Mouse (Mus musculus): ENCODE measurements around the gene Slc17a4.

The Slc17a4 gene

DNA sequence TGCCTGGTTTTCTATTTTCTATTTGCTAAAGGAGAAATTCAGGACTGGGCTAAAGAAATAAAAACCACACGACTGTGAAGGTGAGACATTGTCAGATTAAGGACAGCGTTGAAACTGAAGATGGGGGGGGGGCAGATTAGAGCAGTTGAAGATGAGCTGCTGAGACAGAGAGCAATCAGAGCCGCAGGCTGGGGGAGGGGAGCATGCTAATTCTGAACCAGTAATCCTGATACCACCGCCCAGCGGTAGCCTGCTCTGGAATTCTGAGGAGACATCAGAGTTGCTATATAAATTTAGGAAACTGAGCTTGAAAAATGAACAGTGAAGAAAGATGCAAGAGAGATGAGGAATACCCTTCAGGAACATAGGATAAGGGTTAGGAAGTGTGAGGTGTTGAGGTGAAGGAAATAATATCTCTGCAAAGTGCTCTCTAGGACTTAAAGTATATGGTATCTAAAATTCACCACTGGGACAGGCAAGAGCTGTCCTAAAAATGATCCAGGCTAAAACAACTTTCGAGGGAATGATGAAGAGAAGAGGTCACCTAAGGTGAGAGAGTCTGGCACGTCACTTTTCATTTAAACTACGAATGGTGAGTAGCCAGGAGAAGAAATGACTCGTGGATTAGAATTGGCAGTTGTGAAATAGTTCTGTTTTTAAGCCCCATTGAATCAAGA lies 22.1 kb downstream of the Slc17a4 start:
- DNase-seq (ENCODE audit: low read depth) = no peak

DNA sequence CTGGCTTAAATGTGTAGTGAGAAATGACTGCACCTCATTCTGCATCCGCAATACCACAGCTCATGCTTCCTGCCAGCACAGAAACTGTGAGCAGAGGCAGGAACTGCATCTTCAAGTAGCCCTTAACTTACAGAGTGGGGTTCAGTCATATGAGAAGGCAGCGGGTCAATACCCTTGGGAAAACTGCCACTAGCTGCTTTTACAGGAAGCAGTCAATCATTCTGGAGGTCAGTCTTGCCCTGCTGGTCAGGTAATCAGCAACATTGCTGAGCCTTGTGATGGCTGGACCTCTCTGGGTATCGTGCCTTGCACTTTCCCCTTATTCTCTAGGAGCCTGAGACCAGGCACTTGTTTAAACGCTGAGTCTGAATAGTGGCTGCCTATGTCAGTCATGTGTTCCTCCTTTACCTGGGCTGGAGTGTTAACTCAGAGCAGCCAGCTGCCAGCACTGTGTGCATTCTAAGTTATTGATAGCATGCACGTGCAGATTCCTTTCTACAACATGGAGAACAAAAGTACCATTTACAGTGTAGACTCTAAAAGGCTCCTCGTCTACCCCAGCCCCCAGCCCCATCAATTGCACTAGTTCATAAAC lies 25.7 kb downstream of the Slc17a4 start:
- DNase-seq (ENCODE audit: low read depth) = no peak

DNA sequence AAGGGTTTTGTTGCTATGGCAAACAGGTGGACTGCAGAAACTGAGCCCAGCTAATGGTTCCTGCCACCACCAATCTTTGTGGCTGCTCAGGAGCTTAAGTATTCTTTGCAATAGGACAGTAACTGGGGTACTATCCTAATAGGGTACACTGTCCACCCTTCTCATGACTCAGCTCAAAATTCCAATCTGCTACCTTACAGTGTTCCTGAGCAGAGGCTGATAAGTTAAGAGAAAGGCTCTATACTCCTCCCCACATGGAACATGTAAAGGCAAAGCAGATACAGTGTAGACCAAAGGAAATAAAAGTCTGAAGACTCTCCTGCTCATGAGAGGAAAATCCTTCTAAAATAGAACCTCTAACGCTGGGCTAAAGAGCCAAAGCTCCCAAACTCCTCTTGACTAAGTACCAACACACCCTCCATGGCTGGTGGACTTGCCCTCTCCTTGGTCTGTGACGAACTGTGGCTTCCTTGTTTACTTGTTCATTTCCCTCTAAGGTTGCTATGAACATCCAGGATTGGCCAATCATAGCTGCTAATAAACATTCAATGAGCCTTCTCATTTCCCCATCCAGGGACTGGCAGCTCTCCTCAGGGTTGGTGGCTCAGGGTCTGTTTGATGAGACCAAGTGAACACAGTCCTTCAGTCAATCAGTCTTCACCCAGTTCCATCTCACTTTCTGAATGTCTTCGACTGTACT lies 27.6 kb downstream of the Slc17a4 start:
- DNase-seq (ENCODE audit: low read depth) = no peak

GRCm38 (mm10) chr13:23885540-23885939 lies 29.3 kb downstream of the Slc17a4 start:
- peak; percentile 20 for DNase-seq (ENCODE audit: low read depth)

- no peak for DNase-seq (ENCODE audit: low read depth)
Observed at GRCm38 (mm10) chr13:23879636-23880035, 35.2 kb downstream of the Slc17a4 start.

GRCm38 (mm10) chr13:23879106-23879505 lies 35.7 kb downstream of the Slc17a4 start:
- DNase-seq (ENCODE audit: low read depth) = no peak

GRCm38 (mm10) chr13:23873141-23873540 lies 41.7 kb downstream of the Slc17a4 start:
- DNase-seq (ENCODE audit: low read depth) = no peak

DNA sequence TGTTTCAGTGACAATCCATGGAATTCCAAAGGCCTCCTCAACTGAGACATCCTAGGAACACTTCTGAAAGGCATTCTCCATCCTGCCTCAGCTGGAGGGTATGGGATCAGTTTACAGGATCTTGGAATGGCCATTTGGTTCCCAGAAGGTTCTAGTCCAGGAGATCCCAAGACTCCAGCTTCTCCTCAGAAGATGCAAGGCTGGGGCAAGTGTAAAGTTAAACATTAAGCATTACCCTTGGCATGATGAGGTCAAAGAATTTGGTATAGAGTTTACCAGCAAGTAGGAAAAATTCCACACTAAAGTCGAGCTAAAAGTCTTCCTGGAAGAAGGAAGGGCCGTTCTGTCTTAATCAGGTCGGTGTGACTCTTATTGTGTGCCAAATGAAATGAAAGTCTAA lies 44.8 kb downstream of the Slc17a4 start:
- no peak for DNase-seq (ENCODE audit: low read depth)

DNA sequence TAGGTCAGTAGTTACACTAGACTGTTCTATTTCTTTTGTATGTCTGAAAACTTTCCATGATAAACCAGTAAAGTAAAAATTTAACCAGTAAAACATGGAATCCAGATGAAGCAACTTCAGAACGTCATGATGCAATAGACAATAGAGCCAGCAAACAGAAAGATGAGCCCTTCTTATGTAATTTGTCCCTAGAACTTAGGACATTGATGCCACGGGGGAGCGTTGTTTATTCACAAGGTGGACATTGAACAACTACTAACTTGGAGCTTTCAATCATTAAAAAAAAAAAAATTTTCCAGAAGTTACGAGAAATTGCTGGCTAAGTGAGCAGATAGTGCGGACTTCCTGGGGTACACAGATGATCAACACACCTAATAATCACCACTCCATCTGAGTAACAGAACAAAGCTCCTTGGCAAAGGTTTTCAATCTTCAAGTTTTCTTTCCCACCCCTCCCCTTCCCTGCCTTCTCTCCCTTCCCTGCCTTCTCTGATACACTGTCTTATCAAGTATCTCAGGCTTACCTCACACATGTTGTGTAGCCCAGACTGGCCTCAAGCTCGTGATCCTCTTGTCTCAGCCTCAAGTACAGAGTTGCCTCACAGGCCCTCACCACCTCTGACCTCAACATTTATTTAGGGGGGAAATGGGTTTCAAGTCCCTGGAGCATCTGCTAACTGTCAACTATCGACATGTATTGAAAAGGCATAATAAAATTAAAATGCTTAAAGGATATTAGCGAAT lies 45.8 kb downstream of the Slc17a4 start:
- no peak for DNase-seq (ENCODE audit: low read depth)

DNA sequence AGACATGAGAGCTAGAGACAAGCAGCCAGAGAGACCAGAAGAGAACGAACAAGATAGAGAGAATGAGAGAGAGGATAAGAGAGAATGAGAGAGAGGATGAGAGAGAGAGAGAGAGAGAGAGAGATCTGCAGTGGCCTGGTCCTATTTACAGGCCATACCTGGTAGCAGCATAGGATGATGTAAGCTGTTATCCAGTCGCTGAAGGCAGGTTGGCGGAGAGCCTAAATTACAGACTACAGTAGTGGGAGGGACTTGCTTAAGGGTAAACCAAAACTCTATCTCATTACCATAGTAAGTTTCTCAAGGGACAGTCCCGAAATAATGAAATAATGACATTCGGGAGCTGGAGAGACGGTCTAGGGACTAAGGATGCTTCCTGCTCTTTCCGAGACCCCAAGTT lies 47.4 kb downstream of the Slc17a4 start, which contains the start of gene Slc17a1:
Slc17a1 (plus strand) TSS at position 346 of the 400 bp plus-strand sequence.
- DNase-seq (ENCODE audit: low read depth) = no peak

GRCm38 (mm10) chr13:23867000-23867399 lies 47.8 kb downstream of the Slc17a4 start:
- no peak for DNase-seq (ENCODE audit: low read depth)

- DNase-seq (ENCODE audit: low read depth) = no peak
Observed at GRCm38 (mm10) chr13:23866086-23866710, 48.6 kb downstream of the Slc17a4 start.

GRCm38 (mm10) chr13:23864711-23865110 lies 50.1 kb downstream of the Slc17a4 start:
- DNase-seq (ENCODE audit: low read depth) = no peak

DNA sequence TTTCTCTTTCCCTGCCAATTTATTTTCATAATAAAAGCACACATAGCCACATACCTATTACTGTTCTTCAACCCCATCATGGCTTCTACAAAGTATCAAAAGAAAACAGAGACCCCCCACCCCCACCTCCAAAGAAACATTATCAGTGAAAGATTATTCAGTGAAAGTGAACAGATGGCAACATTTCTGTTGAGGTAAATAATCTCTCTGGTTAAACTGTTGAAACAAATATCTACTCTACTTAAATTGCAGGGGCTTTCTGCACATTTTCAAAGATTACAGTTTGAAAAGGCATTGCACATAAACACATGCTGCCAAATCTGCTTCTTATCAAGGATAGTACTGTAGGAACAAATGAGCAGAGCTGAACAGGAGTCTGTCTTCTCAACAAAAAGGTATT lies 53.0 kb downstream of the Slc17a4 start:
- DNase-seq (ENCODE audit: low read depth) = no peak

DNA sequence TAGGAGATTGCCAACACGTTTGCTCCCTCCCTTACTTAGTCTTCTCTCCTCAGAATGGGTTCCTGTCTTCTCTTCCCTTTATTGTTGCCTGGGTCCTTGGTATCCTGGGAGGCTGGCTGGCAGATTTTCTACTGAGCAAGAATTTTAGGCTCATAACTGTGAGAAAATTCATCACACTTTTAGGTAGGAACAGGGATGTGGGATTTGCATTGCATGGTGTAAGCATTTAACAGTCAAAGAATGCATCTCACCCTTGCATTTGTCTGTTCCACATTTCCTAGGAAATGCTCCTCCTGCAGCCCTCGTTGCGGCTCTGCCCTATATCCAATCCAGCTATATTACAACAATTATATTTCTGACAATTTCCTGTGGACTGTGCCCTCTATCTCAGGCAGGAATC lies 58.4 kb downstream of the Slc17a4 start:
- DNase-seq (ENCODE audit: low read depth) = no peak

GRCm38 (mm10) chr13:23849299-23849698 lies 65.5 kb downstream of the Slc17a4 start:
- no peak for DNase-seq (ENCODE audit: low read depth)

All from NIH3T3 (cell line).